Mouse (Mus musculus) midbrain, embryonic 12.5 days (tissue): ENCODE measurements around the gene Hdgfl2. TPM values are rescaled to one million over a fixed set of nuclear protein-coding genes. Genes with fewer than 3 reads are reported as not detected.

ENCODE experiments used
- ATAC-seq: fragments of 200-750 bp; cut with Nextera tagmentation; 2 replicates; pipeline ENCODE4 v1.8.0; 2017; ENCODE audit warnings: low read depth, moderate TSS enrichment, moderate library complexity; ENCODE audit not compliant: low FRiP score
- H3K27ac ChIP-seq: fragments of 300-500 bp; sonication (generic); replicated peaks from 2 replicates; pipeline ENCODE4 v1.5.1; 2016; ENCODE audit warnings: mild to moderate bottlenecking
- H3K27me3 ChIP-seq: fragments of 300-500 bp; sonication (generic); 2 replicates; pipeline ENCODE4 v1.6.1; 2016; ENCODE audit warnings: mild to moderate bottlenecking
- H3K36me3 ChIP-seq: fragments of 300-500 bp; sonication (generic); 2 replicates; pipeline ENCODE4 v1.6.1; 2016
- H3K4me1 ChIP-seq: fragments of 300-500 bp; sonication (generic); 2 replicates; pipeline ENCODE4 v1.6.1; 2016
- H3K4me2 ChIP-seq: fragments of 300-500 bp; sonication (generic); replicated peaks from 2 replicates; pipeline ENCODE4 v1.6.1; 2016; ENCODE audit warnings: mild to moderate bottlenecking, moderate library complexity
- H3K4me3 ChIP-seq: fragments of 300-500 bp; sonication (generic); 2 replicates; pipeline ENCODE4 v1.5.1; 2016; ENCODE audit warnings: mild to moderate bottlenecking
- H3K9ac ChIP-seq: fragments of 300-500 bp; sonication (generic); replicated peaks from 2 replicates; pipeline ENCODE4 v1.6.1; 2016; ENCODE audit warnings: mild to moderate bottlenecking, moderate library complexity
- H3K9me3 ChIP-seq: fragments of 300-500 bp; sonication (generic); 2 replicates; pipeline ENCODE4 v1.6.1; 2016; ENCODE audit warnings: mild to moderate bottlenecking
- WGBS: fragments of 180-500 bp; shearing (Covaris S2); methylation state at CpG from one replicate; pipeline ENCODE4 v1.1.7; 2016; 5-methylcytosine and 5-hydroxymethylcytosine counted together
- polyA plus RNA-seq: library from polyadenylated mRNA; unstranded; fragments of >200 nt; fragmentation: Nextera tagmentation; extraction: Ambion mirVana; gene quantifications from 2 replicates; pipeline ENCODE4 v1.2.1, GENCODE M21; 2016

Hdgfl2 gene
- polyA plus RNA-seq, 1 experiment from 2014 or later = 179 TPM

- H3K9ac ChIP-seq = 0 out of 2 replicates have a peak overlapping the region, but pooled peaks have one; percentile 41
- peaks cover 8% of the 10 kb centered on the region; the same call in 1 of the 2 replicates for H3K4me1 ChIP-seq
- no peak for ATAC-seq
- WGBS = 48% methylated on average over 59 of the region's 59 CpGs
- peaks cover 15% of the 10 kb centered on the region for H3K9me3 ChIP-seq
- peaks cover 19% of the 10 kb centered on the region for H3K36me3 ChIP-seq
- peak overlapping the region; percentile 54 for H3K4me2 ChIP-seq
- peak overlapping the region; percentile 35 for H3K4me3 ChIP-seq
- H3K27me3 ChIP-seq = peaks cover 74% of the 10 kb centered on the region
- no peak overlapping the region for H3K27ac ChIP-seq
These were observed 44.4 kb downstream of the Hdgfl2 start for GRCm38 (mm10) chr17:56123681-56124340.

GRCm38 (mm10) chr17:56124377-56125275 lies 45.2 kb downstream of the Hdgfl2 start:
- Histone ChIP-seq H3K36me3 (peaks cover 25% of the 10 kb centered on the region), H3K4me2 (peak overlapping the region; percentile 54), H3K9me3 (peaks cover 15% of the 10 kb centered on the region), H3K9ac (0 out of 2 replicates have a peak overlapping the region, but pooled peaks have one; percentile 41), H3K27ac (no peak overlapping the region), H3K4me3 (peak overlapping the region; percentile 35), H3K27me3 (peaks cover 66% of the 10 kb centered on the region), H3K4me1 (peaks cover 8% of the 10 kb centered on the region; the same call in 1 of the 2 replicates)
- WGBS = 8% methylated on average over 46 of the region's 59 CpGs
- peak; percentile 35 for ATAC-seq

DNA sequence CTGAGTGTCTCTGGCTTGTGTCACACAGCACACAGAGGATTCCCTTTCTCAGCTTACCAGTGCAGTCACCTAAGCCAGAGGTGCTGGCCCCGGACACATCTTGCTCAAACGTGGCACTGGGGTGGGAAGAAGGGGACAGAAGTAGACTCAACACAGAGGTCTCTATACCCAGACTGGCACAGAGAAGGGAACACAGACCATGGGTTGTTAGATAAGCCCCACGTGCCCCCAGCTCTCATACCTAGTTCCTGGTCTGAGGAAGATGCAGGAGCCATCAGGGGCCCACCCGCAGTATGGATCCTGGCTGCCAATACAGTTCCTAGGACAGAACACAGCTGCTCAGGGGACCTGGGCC lies 45.8 kb downstream of the Hdgfl2 start:
- Histone ChIP-seq H3K4me2 (no peak overlapping the region), H3K27ac (no peak overlapping the region), H3K36me3 (peaks cover 30% of the 10 kb centered on the region), H3K27me3 (peaks cover 60% of the 10 kb centered on the region), H3K4me3 (no peak overlapping the region), H3K9ac (no peak overlapping the region), H3K9me3 (peaks cover 15% of the 10 kb centered on the region), H3K4me1 (peaks cover 8% of the 10 kb centered on the region; the same call in 1 of the 2 replicates)
- WGBS = 79% methylated on average over 4 of the region's 4 CpGs
- no peak for ATAC-seq

- peaks cover 8% of the 10 kb centered on the region; the same call in 1 of the 2 replicates for H3K4me1 ChIP-seq
- H3K27me3 ChIP-seq = peaks cover 50% of the 10 kb centered on the region
- no peak overlapping the region for H3K27ac ChIP-seq
- no peak for ATAC-seq
- no peak overlapping the region for H3K9ac ChIP-seq
- WGBS = 80% methylated on average over 11 of the region's 11 CpGs
- H3K36me3 ChIP-seq = peaks cover 39% of the 10 kb centered on the region
- H3K4me2 ChIP-seq = no peak overlapping the region
- peaks cover 15% of the 10 kb centered on the region for H3K9me3 ChIP-seq
- no peak overlapping the region for H3K4me3 ChIP-seq
These were observed 46.7 kb downstream of the Hdgfl2 start for GRCm38 (mm10) chr17:56126175-56126574.

DNA sequence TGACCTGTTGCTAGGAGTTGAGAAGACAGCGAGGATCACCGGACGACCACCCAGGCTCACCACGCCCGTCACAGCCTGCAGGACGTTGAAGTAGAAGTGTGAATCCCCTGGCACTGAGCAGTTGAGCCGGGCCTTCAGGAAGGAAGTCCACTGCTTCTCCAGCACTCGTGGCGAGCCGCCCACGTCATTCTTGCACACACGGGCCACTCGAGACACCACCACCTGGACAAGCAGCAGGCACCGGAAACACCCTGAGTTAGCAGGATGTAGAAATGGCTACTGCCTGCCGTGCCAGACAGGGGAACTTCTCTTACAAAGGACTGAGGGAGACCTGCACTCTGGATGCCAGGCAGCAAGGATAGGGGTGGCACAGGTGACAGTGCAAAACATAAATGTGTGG lies 48.8 kb downstream of the Hdgfl2 start:
- Histone ChIP-seq H3K27ac (no peak overlapping the region), H3K9ac (no peak overlapping the region), H3K4me2 (no peak overlapping the region), H3K9me3 (peaks cover under 1% of the 10 kb centered on the region; the same call in 1 of the 2 replicates), H3K27me3 (peaks cover 30% of the 10 kb centered on the region), H3K4me3 (no peak overlapping the region), H3K36me3 (peaks cover 41% of the 10 kb centered on the region), H3K4me1 (peaks cover 8% of the 10 kb centered on the region; the same call in 1 of the 2 replicates)
- ATAC-seq = no peak
- 87% methylated on average over 15 of the region's 15 CpGs for WGBS

DNA sequence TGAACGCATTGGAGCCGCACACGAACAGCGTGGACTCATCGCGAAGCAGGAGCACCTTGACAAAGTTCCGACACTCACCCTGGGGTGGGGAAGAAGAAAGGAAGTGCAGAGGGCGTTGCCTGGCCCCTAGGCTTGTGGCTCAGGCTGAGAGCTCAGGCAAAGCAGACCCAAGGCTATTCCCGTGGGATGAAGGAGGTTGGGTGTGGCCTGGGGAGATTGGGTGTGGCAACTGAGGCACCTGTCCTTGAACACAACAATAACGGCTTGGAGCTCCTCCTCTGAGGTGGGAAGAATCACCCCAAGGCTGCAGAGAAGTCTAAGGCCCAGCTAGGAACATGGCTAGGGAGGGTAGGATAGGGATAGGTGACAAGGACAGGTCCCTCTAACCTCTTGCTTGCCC lies 51.7 kb downstream of the Hdgfl2 start:
- Histone ChIP-seq H3K27me3 (peaks cover 20% of the 10 kb centered on the region), H3K27ac (no peak overlapping the region), H3K4me2 (no peak overlapping the region), H3K36me3 (peaks cover 34% of the 10 kb centered on the region), H3K9me3 (no peaks in the 10 kb centered on the region), H3K4me3 (no peak overlapping the region), H3K4me1 (peaks cover 11% of the 10 kb centered on the region), H3K9ac (no peak overlapping the region)
- 94% methylated on average over 10 of the region's 10 CpGs for WGBS
- no peak for ATAC-seq

- Histone ChIP-seq H3K4me2 (no peak overlapping the region), H3K9me3 (no peaks in the 10 kb centered on the region), H3K27me3 (peaks cover 21% of the 10 kb centered on the region), H3K27ac (no peak overlapping the region), H3K4me3 (no peak overlapping the region), H3K9ac (no peak overlapping the region), H3K4me1 (peaks cover 11% of the 10 kb centered on the region), H3K36me3 (peaks cover 34% of the 10 kb centered on the region)
- 41% methylated on average over 7 of the region's 7 CpGs for WGBS
- no peak for ATAC-seq
These were observed 52.4 kb downstream of the Hdgfl2 start for GRCm38 (mm10) chr17:56131814-56132213.

- H3K9me3 ChIP-seq = no peaks in the 10 kb centered on the region
- H3K27me3 ChIP-seq = peaks cover 27% of the 10 kb centered on the region
- WGBS = 5% methylated on average over 14 of the region's 14 CpGs
- 0 out of 2 replicates have a peak, but pooled peaks have one; percentile 8 for ATAC-seq
- H3K4me3 ChIP-seq = no peak overlapping the region
- H3K4me2 ChIP-seq = no peak overlapping the region
- no peak overlapping the region for H3K27ac ChIP-seq
- peaks cover 30% of the 10 kb centered on the region for H3K36me3 ChIP-seq
- H3K4me1 ChIP-seq = peaks cover 12% of the 10 kb centered on the region
- H3K9ac ChIP-seq = no peak overlapping the region
These were observed 53.2 kb downstream of the Hdgfl2 start for GRCm38 (mm10) chr17:56132661-56133060.

DNA sequence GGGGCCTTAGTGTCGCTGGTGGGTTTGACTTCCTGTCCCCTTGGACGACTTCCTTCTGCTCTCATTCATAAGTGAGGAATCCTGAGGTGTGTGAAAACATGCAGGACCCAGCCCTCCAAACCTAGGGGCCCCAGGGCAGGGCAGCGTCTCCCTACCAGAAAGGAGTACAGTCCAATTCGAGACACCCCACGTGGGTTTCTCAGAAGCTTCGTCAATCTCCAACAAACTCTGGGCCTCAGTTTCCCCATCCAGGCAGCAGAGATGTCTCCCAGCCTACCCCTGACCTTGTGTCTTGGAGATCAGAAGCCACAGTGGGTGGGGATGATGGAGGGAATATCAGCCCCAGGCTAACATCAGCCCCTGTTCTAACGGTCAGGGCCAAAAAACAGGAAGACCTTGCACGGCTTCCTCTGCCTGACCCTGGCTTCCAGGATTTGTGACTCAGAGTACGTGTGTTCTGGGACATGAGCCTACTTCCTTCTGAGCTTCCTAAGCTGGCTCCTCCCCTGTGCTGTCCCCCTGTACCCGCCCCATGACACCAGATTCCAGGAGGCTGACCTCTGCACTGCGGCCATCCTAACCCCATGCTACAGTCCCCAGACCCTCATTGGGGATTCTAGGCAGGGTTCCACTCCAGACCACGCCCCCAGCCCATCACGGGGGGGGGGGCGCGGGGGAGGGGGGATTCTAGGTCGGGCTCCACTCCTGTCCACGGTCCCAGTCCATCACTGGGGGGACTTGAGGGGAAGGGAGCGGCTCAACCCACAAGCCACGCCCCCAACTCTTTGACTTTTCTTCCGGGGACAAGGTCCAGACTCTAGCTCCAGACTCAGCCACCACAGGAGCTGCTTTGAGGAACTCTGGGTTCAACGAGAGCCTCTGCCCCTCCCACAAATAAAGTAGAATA lies 54.3 kb downstream of the Hdgfl2 start:
- peaks cover 22% of the 10 kb centered on the region; the same call in 1 of the 2 replicates for H3K36me3 ChIP-seq
- peaks cover 23% of the 10 kb centered on the region for H3K4me1 ChIP-seq
- peaks cover 35% of the 10 kb centered on the region for H3K27me3 ChIP-seq
- H3K27ac ChIP-seq = no peak overlapping the region
- peak overlapping the region; percentile 43 for H3K4me2 ChIP-seq
- WGBS = 21% methylated on average over 20 of the region's 21 CpGs
- peak; percentile 32; the same call in 1 of the 2 replicates for ATAC-seq
- 0 out of 2 replicates have a peak overlapping the region, but pooled peaks have one; percentile 21 for H3K9ac ChIP-seq
- no peaks in the 10 kb centered on the region for H3K9me3 ChIP-seq
- H3K4me3 ChIP-seq = no peak overlapping the region

DNA sequence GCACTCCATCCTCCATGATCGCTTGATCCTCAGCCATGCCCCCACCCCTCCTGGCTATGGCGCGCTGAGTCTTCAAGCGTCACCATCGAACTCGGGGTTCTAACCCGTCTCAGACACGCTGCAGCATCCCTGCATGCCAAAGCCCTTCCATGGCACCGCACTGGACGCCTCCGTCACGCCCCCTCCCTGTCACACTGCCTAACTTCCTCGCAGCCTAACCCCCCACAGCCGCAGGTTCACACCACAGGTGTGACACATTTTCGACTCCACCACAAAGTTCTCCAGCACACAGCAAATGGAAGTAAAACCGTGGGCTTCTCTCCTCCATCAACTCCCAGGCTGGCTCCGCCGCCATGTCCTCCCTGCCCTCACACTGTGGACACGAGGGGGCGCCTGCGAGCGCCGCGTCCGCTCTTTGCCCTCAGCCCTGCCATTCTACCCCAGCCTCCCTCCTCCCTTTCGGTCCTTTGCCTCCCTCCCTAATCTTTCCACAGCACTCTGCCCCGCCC lies 55.1 kb downstream of the Hdgfl2 start:
- no peaks in the 10 kb centered on the region for H3K9me3 ChIP-seq
- 0 out of 2 replicates have a peak overlapping the region, but pooled peaks have one; percentile 21 for H3K9ac ChIP-seq
- peaks cover 31% of the 10 kb centered on the region for H3K4me1 ChIP-seq
- peaks cover 43% of the 10 kb centered on the region for H3K27me3 ChIP-seq
- H3K27ac ChIP-seq = no peak overlapping the region
- H3K4me2 ChIP-seq = peak overlapping the region; percentile 43
- peak; percentile 19; the same call in 1 of the 2 replicates for ATAC-seq
- H3K36me3 ChIP-seq = peaks cover 17% of the 10 kb centered on the region; the same call in 1 of the 2 replicates
- WGBS = under 1% methylated on average over 27 of the region's 27 CpGs
- peak overlapping the region; percentile 19; the same call in 1 of the 2 replicates for H3K4me3 ChIP-seq

DNA sequence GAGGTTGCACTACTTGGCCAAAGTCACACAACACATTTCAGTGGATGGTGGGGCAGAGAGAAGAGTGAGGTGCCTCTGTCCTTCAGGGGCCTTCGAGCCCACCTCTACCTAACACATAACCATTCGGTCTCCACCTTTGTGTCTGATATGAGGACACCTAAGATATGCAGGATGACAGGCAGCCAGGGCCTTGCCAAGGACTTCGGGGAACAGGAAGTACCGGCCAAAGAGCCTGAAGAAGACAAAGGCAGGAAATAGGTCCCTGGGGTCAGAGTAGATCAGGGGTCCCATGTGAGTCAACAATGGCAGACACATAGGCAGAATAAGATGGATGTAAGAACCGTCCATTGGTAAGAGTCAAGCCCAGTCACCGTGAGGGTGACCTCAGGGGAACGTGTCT lies 57.1 kb downstream of the Hdgfl2 start:
- Histone ChIP-seq H3K27me3 (peaks cover 64% of the 10 kb centered on the region), H3K9me3 (no peaks in the 10 kb centered on the region), H3K36me3 (no peaks in the 10 kb centered on the region), H3K27ac (no peak overlapping the region), H3K4me2 (no peak overlapping the region), H3K9ac (no peak overlapping the region), H3K4me3 (no peak overlapping the region), H3K4me1 (peaks cover 41% of the 10 kb centered on the region)
- WGBS = 89% methylated on average over 7 of the region's 7 CpGs
- ATAC-seq = no peak
